25 mouse cellular contexts compared by ENCODE assay signal in the genomic region with DNA sequence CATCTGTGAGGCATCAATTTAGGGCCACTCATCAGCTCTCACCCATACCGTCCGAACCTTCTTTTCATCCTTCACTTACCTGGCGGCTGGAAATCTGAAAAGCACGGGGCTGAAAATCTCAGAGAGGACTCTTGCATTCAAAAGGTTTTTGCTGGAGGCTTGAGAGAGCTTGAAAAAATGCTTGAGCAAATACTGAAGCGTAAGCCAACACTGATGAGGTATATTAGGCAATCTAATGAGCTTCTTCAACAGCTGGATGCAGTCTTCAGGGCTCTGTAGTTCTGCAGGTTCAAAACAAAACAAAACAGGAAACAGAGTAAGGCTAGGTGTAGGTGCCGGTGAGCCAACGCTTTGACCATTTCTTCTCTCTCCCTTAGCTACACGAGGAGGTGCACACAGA.
DNase-seq lines count a peak whose midpoint lies in the region; ATAC-seq and TF ChIP-seq lines count a peak whose summit lies in the region.
"Had no signal": no experiment of that assay in that cellular context is flagged by ENCODE, and none has a peak within 500 bp of the region (broad histone marks: within the 10 kb centered on the region; RNA-seq: fewer than 3 reads in every experiment).

No protein-coding gene starts in this region.

- no peaks in the 10 kb centered on the region for H3K27me3 ChIP-seq in thymus, adult 2 months (ENCODE audit: control insufficient read depth, insufficient read depth, low read length)
- H3K27me3 ChIP-seq in kidney, embryonic 14.5 days (ENCODE audit: control insufficient read depth, insufficient read depth, low read length): no peaks in the 10 kb centered on the region
- H3K27me3 ChIP-seq: embryonic facial prominence, embryonic 13.5 days; forebrain, embryonic 12.5 days; forebrain, embryonic 15.5 days; hindbrain, embryonic 13.5 days had no signal

- 44% methylated on average over 8 of the region's 8 CpGs for WGBS in thymus, adult 2 months
- WGBS in kidney, embryonic 14.5 days: 83% methylated on average over 8 of the region's 8 CpGs

- no peak for TF ChIP-seq POLR2A in thymus, adult 2 months (IDR thresholded peaks at IDR 0.05; ENCODE audit: control insufficient read depth, extremely low read depth, insufficient read depth, low read length, poor library complexity)

- intact Hi-C loops in gastrocnemius, postnatal 14 days (cut with DNase I; ENCODE audit: low total_unique reads): no loop called here

- no peaks in the 10 kb centered on the region for H3K9me3 ChIP-seq in kidney, embryonic 14.5 days (ENCODE audit: control insufficient read depth, low read length)
- H3K9me3 ChIP-seq: embryonic facial prominence, embryonic 10.5 days; embryonic facial prominence, embryonic 13.5 days; forebrain, embryonic 12.5 days; forebrain, embryonic 15.5 days; hindbrain, embryonic 10.5 days; hindbrain, embryonic 13.5 days had no signal

- DNase-seq in lung, postnatal 36 days: peak; percentile 24
- no peak for DNase-seq in lung, postnatal 25 days (ENCODE audit: low spot score)
- DNase-seq in thymus, adult 2 months: no peak
- DNase-seq in thymus, adult 18-20 months: no peak
- no peak for DNase-seq in gastrocnemius, postnatal 14 days
- DNase-seq: adrenal gland, adult 2 months; adrenal gland, postnatal 14 days; cerebellum, adult 11 months; cerebellum, adult 2 months; cerebellum, adult 9-11 months; cerebellum, postnatal 36 days; embryo, embryonic 11 days; gastrocnemius, postnatal 36 days had no signal

- peak overlapping the region; percentile 76 for H3K27ac ChIP-seq in thymus, adult 2 months (ENCODE audit: control insufficient read depth, insufficient read depth, low read length)
- H3K27ac ChIP-seq in kidney, embryonic 14.5 days (ENCODE audit: low read depth, low read length): no peak overlapping the region
- H3K27ac ChIP-seq: embryonic facial prominence, embryonic 10.5 days; embryonic facial prominence, embryonic 13.5 days; forebrain, embryonic 12.5 days; forebrain, embryonic 15.5 days; hindbrain, embryonic 10.5 days; hindbrain, embryonic 13.5 days had no signal

- no peak overlapping the region for H3K4me2 ChIP-seq in kidney, embryonic 14.5 days (replicated peaks; ENCODE audit: low read depth, low read length)
- H3K4me2 ChIP-seq: embryonic facial prominence, embryonic 13.5 days; forebrain, embryonic 12.5 days; forebrain, embryonic 15.5 days; heart, embryonic 11.5 days; hindbrain, embryonic 13.5 days had no signal

- H3K4me1 ChIP-seq in thymus, adult 2 months (replicated peaks; ENCODE audit: control insufficient read depth, insufficient read depth, low read length): peaks cover 37% of the 10 kb centered on the region
- 0 out of 2 replicates have a peak, but pooled peaks cover 6% of the 10 kb centered on the region for H3K4me1 ChIP-seq in kidney, embryonic 14.5 days (ENCODE audit: control insufficient read depth, insufficient read depth, low read length)
- H3K4me1 ChIP-seq: forebrain, embryonic 15.5 days had no signal

- peaks cover 25% of the 10 kb centered on the region for H3K36me3 ChIP-seq in thymus, adult 2 months (ENCODE audit: control insufficient read depth, insufficient read depth, low read length)
- H3K36me3 ChIP-seq in kidney, embryonic 14.5 days (ENCODE audit: control insufficient read depth, insufficient read depth, low read length): peaks cover 26% of the 10 kb centered on the region; the same call in 1 of the 2 replicates

- no peak for TF ChIP-seq CTCF in thymus, adult 2 months (IDR thresholded peaks at IDR 0.05; ENCODE audit: borderline replicate concordance, control insufficient read depth, extremely low read depth, insufficient read depth, low read length, poor library complexity)

- no peak overlapping the region for H3K4me3 ChIP-seq in thymus, adult 2 months (ENCODE audit: control insufficient read depth, insufficient read depth, low read length)
- no peak overlapping the region for H3K4me3 ChIP-seq in kidney, embryonic 14.5 days (ENCODE audit: low read length)
- H3K4me3 ChIP-seq: embryonic facial prominence, embryonic 10.5 days; embryonic facial prominence, embryonic 13.5 days; erythroblast, embryonic 14.5 days; forebrain, embryonic 12.5 days; forebrain, embryonic 15.5 days; hindbrain, embryonic 10.5 days; hindbrain, embryonic 13.5 days had no signal

- peak; percentile 38 for ATAC-seq in CD4-positive, CD25-positive, alpha-beta regulatory T cell, adult 4 months
- ATAC-seq in activated CD4-positive, CD25-positive, alpha-beta regulatory T cell, adult 4 months: peak; percentile 25
- no peak for ATAC-seq in kidney, embryonic 14.5 days (ENCODE audit: low FRiP score, low TSS enrichment)
- ATAC-seq: forebrain, embryonic 15.5 days; hindbrain, embryonic 16.5 days had no signal

- no peak overlapping the region for H3K9ac ChIP-seq in kidney, embryonic 14.5 days (ENCODE audit: low read depth, low read length)
- H3K9ac ChIP-seq: embryonic facial prominence, embryonic 13.5 days; forebrain, embryonic 12.5 days; forebrain, embryonic 15.5 days; hindbrain, embryonic 13.5 days had no signal
